Mouse (Mus musculus): ENCODE data around the gene Abcb8.

Gene Abcb8

DNA sequence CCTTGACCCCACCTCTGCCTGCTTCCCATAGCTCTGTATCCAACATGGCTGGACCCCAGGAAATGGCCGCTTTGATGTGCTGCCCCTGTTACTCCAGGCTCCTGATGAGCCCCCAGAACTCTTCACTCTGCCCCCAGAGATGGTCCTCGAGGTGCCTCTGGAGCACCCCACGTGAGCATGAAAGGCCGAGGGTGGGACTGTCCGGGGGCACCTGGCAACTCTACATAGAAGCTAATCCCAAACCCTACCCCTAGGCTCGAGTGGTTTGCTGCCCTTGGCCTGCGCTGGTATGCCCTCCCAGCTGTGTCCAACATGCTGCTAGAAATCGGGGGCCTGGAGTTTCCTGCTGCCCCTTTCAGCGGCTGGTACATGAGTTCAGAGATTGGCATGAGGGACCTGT lies 23.7 kb upstream of the Abcb8 start:
- DNase-seq (ENCODE audit: low spot score), result no peak

DNA sequence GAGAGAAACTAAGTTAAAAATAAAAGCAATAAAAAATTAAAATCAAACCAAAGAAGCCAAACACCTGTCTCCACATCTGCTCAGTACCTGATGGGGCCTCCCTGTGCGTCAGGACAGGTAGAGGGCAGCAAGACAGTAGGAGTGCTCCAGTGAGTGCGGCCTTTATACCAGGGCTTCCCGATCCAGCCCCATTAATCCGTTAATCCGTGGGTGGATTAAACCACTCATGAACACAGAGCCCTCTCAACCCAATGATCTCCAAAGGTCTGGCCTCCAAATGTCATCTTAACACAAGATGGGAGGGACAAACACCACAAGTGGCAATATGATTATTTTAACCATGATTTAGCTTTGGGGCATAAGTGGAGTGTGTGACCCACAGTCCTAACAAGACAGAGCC lies 19.7 kb upstream of the Abcb8 start:
- DNase-seq (ENCODE audit: low spot score), result no peak

DNA sequence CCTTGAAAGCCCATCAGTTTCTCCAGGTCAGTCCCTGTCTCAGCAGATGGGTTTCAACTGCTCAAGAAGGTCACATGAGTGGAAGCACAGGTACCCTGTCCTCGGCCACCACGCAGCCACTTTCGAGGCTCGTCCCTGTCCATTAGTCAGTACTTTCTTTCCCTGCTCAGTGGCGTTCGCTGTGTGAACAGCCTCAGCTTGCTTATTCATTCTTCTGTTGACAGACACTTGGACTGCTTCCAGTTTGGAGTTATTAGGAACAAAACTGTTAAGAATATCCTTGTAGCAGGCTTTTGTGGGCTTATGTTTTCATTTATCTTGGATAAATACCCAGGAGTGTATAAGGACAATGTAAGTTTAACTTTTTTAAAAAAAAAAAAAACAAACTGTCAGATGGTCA lies 19.2 kb upstream of the Abcb8 start:
- no peak for DNase-seq (ENCODE audit: low spot score)

DNA sequence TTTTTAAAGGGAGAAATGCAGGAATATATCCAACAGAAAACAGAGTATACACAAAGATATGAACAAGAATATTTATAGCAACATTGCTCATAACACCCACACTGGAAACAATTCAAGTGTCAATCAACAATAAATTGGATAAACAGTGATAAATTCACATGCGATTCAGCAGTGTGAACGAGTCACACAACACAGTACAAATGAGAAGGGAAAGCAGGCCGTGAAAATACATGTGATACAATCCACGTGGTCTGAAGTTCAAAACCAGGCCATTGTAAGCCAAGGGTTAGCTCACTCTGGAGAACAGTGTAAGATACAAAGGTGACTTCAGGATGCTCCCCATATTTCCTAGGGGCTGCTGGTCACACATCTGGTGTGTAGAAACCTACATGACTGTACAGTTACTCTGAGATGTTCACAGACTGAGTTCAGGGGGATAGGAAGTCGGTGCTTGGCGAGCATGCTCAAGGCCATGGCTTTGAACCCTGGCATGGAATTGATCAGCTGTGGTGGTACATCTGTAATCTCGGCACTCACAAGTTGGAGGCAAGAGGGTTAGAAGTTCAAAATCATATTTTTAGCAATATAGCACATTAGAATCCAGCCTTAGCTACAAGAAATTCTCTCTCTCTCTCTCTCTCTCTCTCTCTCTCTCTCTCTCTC lies 18.7 kb upstream of the Abcb8 start:
- no peak for DNase-seq (ENCODE audit: low spot score)

DNA sequence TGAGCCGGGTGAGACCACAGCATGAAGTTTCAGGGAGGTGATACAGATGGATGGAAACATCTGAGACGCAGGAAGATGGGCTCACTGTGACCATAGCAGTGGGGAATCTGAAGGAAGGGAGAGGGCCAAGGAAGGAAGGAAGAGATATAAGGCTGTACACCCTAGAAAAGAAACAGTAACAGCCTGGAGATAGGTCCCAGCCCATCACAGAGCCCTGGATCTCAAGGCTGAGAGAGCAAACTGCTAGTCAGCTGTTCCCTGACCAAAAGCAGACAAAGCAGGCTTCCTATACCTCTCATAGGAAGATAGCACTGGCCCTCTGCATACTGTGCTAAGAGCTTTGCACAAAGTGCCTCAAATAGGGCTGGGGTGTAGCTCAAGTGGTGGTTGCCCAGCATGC lies 14.8 kb upstream of the Abcb8 start:
- DNase-seq (ENCODE audit: low spot score), result no peak

DNA sequence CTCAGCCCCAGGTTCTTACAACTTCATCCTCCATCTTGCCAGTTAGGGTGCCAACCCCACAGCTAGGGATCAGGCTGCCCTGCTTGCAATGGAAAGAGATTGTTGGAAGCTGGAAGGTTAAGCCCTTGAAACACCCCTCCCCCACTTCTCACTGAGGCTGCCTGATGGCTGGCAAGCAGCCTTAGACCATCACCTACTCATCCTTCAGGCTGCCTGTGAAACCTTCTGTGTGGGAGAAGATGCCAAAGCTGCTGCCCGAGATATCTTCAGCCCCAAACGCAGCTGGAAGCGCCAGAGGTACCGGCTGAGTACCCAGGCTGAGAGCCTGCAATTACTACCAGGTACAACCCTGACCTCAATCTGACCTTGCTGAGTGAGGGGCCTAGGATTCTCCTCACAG lies 14.0 kb upstream of the Abcb8 start:
- no peak for DNase-seq (ENCODE audit: low spot score)

DNA sequence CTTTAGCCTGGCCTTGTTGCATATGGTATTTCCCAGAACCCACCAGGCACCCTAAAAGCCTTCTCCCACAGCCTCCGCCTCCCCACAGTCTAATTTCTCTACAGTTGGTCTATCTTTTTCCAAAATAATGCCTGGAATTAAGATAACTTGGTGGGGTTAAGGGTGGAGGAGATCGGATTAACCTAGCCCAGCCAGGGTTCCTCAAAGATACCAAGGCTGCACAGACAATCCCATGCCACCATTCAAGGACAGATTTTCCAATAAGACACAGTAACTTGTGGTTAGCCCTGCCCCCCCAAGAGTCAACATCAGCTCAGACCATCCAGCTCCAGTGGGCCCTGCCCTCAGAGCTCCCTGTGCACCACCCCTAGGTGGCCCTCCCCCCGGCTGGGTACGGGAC lies 13.0 kb upstream of the Abcb8 start:
- DNase-seq (ENCODE audit: low spot score), result no peak

DNA sequence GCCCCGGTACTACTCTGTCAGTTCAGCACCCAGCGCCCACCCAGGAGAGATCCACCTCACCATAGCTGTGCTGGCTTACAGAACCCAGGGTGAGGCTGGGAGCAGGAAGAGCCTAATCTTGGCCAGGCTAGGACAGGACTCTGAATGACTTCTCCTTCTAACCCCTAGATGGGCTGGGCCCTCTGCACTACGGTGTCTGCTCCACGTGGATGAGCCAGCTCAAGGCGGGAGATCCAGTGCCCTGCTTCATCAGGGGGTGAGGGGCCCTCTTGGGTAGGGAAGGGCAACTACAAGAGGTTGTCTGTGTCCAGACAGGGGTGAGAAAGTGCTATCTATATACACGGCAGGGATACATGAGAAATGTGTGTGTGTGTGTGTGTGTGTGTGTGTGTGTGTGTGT lies 12.0 kb upstream of the Abcb8 start:
- DNase-seq (ENCODE audit: low spot score), result no peak

DNA sequence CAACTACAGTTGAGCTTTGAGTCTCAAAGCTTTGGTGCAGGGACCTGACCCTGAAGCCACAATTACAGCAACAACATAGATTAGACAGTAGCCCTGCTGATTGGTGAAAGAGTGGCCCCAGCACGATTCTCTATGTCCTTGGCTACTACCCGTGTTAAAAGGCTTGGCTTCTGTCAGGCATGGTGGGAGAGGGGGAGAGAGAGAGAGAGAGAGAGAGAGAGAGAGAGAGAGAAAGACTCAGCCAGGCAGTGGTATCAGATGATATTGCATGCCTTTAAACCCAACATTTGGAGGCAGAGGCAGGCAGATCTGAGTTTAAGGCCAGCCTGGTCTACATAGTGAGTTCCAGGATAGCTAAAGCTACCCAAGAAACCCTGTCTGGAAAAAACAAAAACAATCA lies 11.5 kb upstream of the Abcb8 start:
- no peak for DNase-seq (ENCODE audit: low spot score)

DNA sequence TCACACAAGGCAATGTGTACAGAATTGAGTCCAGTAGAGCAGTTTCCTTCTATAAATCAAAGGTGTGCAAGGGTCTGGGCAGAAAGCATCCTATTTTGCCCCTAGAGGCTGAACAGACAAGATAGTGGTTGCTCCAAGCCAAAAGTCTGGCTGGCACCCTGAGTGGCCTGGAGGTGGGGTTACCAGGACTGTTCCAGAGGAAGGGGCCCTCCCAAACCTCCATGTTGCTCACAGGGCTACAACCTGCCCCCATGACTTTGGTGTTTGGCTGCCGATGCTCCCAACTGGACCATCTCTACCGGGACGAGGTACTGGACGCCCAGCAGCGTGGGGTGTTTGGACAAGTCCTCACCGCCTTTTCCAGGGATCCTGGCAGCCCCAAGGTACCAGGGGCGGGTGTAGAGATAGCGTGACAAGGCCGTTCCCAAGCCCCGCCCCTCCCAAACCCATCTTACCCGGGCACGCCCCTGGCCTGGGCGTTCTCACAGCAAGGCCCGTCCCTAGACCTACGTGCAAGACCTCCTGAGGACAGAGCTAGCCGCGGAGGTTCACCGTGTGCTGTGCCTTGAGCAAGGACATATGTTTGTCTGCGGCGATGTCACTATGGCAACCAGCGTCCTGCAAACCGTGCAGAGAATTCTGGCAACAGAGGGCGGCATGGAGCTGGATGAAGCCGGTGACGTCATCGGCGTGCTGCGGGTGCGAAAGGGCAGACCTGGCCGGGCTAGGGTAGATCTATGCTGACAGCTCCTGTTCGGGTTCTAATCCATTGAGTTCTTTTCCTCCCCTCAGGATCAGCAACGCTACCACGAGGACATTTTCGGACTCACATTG lies 10.2 kb upstream of the Abcb8 start:
- DNase-seq (ENCODE audit: low spot score), result peak; percentile 91

DNA sequence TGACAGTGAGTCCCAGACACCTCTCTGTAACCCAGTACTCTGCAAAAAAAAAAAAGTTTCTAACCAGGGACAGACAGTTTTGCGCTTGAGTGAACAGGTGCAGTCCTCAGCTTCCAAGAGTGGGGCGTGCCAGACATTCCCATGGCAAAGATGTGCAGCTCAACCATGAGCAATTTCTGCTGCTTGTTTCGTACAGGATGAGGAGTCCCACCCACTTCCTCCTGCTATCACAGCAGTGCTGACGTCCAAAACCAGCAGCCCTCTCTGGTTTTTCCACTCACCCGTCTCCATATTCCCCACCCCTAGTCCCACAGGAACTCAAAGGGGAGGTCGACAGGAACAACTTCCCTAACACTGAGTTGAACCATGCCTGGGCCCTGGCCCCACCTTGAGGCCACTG lies 9.1 kb upstream of the Abcb8 start:
- no peak for DNase-seq (ENCODE audit: low spot score)

DNA sequence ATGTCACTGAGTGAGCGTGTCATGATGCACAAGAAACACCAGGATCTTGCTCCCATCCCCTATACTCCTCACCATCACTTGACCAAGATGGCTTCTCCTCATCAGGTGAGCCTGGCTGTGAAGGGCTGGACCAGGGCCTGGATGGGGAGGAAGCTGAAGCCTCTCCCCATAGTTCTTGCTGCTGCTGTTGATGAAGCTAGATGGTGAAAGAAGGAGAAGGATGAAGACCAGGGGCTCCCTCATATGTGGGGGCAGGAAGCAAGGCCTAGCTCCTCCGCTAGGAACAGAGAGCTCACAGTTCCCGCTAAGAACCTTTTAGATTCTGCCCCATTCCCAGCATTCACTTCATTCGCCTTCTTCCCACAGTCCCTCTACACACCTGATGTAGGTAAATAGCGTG lies 8.1 kb upstream of the Abcb8 start:
- DNase-seq (ENCODE audit: low spot score), result no peak

DNA sequence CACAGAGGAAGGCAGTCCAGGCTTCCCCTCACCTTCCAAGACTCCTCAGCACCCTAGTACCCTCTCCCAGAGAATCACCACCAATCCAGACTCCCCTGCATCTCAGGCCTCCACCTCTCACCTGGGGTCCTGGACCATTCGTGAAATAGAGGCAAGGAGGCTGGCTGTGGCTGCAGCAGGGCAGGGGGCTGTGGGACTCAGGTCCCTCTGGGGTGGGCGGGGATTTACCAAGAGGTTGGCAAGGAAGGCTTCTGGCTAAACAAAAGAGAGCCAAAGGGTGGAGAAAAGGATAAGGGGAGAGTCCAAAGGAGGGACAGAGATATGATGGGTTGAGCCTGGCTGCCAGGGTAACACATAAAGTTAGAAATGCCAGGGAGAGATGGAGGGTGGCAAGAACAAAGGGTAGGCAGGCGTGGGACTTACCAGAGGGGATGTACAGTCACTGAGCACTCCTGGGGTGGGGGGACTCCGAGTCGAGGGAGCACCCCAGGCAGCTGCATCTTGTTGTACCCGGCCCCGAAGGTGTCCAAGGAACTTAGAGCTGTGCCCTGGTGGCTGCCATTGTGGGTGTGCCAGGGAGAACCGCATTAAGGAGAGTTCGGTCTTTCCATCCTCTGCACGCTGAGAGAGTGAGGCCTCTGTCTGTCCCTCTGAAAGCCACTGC lies 7.4 kb upstream of the Abcb8 start:
- no peak for DNase-seq (ENCODE audit: low spot score)

DNA sequence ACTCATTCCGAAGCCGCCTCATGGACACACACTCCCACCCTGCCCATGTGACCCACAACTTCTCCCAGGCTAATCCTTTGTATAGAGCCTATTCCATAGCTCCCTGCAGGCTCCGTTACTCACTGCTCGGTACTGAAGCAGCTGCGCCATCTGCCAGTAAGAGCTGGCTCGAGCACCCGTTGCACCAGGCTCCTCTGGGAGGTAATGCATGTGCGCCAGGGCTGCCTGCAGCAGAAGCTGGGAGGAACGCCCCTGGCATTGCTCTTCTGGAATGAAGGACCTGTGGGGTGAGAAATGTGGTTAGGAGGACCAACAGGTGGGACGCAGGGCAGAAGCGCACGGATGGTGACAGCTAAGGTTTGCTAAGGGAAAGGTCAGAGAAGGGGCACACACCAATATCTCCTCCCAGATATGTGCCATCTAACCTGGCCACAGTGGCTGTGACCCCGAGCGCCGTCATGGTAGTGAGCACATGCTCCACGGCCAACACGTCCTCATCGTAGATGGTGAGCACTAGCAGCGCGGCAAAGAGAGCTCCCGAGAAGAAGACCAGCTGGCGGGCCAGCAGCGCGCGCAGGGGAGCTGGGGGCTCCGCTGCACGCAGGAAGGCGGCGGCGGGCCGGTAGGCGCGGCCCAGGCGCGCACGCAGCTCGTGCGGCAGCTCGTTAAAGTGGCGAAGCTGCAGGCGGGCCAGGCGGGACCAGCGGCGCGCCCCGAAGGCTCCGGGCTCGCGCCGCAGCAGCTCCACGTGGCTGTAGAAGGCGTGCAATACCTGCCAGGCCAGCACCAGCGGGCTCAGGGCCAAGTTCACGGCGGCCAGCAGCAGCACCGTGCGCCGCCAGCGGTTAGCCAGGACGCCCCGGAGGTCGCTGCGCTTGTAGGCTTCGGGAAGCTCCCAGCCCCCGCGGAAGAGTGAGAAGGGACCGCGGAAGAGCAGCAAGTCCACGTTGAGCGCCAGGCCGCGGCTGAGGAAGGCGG lies 5.9 kb upstream of the Abcb8 start:
- DNase-seq (ENCODE audit: low spot score), result peak; percentile 69

DNA sequence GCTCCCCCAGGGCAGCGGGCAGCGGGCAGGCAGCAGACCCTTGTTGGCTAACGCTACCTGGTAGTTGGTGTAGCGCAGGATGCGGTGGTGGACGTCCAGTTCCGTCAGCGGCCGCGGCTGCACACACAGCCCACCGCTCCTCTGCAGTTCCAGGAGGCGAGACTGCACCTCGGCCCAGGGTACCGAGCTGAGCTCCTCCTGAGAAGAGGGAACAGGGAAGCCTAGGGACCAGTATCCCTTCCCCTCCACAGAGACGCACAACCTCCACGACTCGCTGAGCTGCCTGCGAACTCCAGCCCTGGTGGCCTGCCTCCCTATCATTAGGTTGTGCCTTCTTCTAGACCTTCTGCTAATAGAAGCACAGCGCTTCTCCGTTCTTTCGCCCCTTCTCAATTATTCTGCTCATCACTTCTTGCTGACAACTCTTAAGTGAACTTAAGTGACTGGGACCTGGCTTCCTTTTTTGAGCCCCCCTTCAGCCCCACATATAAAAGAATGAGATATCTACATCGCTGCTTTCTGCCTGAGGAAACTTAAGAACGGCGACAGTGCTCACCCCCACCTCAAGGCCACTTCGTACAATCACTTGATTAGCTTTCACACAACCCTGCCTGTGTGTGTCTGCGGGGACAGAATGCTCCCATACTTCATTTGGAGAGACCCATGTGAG lies 5.1 kb upstream of the Abcb8 start:
- DNase-seq (ENCODE audit: low spot score), result no peak

DNA sequence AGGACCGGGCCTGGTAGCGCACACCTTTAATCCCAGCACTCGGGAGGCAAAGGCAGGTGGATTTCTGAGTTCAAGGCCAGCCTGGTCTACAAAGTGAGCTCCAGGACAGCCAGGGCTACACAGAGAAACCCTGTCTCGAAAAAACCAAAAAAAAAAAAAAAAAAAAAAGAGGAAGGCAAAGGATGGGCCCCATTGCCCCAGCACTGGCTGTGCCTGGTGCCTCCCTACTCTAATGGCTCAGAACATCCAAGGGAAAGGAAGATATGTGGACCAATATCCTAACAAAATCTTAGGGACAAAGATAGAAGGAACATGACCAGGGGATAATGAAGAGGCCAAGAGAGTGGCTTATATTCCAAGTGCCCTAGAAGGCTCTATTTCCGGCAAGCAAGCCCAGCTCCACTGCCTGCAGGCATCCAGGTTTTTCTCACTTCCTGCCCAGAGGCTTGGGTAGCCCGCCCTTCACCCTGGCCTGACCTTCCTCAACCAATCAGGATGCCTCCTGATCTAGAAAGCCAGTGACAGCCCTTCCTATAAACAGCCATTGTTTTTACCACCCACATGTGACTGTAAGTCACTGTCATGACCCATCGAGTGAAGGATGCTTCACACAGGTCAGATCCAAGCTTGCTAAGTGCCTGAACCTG lies 4.3 kb upstream of the Abcb8 start:
- DNase-seq (ENCODE audit: low spot score), result no peak

DNA sequence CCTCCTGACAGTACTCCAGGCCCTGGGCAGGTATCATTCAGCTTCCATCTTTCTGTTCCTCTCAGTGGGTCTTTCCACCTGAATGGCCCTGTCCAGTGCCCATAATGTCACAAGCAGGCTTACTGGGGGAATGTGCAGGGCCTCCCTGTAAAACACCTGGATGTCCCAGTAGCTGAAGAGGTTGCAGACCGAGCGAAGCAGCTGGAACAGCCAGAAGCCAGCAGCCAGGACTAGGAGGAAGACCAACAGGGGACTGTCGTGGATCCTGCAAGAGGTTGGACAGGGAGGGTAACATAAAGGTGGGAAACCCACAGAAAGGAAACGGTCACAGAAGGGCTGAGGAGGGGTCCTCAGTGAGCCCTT lies 3.8 kb upstream of the Abcb8 start:
- no peak for DNase-seq (ENCODE audit: low spot score)

DNA sequence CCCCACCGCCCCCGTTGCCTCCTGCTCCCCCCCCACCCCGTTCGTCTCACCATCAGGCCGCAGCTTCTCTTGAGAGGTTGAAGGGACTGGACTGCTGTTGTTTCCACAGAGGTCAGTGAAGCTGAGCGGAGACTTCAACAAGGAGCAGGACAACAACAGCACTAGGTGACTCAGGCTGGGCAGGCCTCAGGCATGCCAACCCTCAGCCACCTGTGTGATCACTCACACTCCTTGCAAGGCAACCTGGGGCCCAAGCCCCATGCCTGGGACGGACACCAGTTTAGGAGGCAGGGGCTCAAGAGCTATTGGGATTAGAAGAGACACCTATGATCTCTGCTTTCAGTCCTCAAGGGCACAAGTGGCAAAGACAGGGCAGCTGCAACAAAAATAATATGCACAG lies 1.6 kb upstream of the Abcb8 start, which contains the start of gene Atg9b:
Atg9b (minus strand) TSS at position 280 of the 400 bp plus-strand sequence.
- no peak for DNase-seq (ENCODE audit: low spot score)

DNA sequence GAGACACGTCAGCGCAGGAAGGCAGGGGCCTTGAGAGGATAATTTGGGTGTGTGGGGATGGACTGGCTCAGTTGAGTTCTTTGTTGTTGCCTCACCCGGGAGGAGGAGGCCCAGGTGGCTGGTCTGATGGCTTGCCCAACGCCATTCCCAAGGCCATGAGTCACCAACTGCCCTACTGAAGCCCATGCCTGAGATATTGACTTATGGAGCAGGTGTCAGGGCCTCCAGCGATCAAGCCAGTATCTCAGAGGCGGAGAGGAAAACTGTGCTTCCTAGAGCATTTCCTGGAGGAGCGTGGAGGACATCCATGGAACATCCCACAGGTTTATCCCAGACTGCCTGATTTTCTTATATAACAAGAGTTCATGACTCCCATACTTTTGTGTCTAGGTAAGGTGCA lies 739 bp upstream of the Abcb8 start:
- DNase-seq (ENCODE audit: low spot score), result no peak

DNA sequence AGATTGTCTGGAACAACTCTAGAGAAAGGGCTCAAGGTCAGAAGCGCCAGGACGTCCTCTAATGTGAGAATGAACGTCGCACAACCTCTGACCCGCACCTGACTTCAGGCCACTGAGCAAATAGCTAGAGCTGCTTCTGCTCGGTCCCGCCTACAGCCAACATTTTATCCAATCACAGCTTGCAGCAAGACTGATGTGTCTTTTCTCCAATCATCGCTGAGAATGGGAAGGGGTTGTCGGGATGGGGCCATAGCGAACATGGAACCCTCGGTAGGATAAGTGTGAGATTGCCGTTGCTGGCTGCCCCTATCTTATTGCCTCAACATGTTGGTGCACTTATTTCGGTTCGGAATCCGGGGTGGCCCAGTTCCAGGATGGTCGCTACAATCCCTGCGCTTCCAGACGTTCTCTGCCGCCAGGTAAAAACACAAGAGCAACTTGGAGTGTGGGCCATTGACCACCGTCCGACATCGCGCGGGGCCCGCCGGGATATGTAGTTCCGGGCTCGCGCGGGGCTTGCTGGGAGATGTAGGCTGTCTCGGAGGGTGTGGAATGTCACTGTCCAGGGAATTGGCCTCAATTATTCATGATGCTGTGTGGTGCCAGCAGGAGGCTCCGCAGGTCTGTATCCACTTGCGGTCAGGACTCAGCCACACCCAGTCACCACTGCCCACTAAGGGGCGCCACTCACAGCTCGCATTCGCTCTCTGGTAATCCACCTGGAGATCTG lies 867 bp downstream of the Abcb8 start:
- DNase-seq (ENCODE audit: low spot score), result peak; percentile 91
